Mouse (Mus musculus) bone marrow macrophage, adult 2 months (primary cell): ENCODE measurements at regions not wholly inside any gene's neighbourhood (a gene's known extent, or its start where the extent isn't known, plus 50 kb on each side); places are given as distances from the start of the nearest gene placed in this dataset.

ENCODE experiments used
- CTCF ChIP-seq: IDR thresholded peaks from 2 replicates; pipeline ENCODE4 v1.5.1; 2012; ENCODE audit warnings: low read depth, mild to moderate bottlenecking, low read length, moderate library complexity
- POLR2A ChIP-seq: IDR thresholded peaks from 2 replicates; pipeline ENCODE4 v1.6.1; 2012; ENCODE audit warnings: mild to moderate bottlenecking, low read depth, low read length, borderline replicate concordance

GRCm38 (mm10) chr15:59809361-59809760 lies 207.1 kb downstream of the 4933412E24Rik start:
- TF ChIP-seq POLR2A (no peak), CTCF (no peak)
